Mouse (Mus musculus) CD4-positive, CD25-positive, alpha-beta regulatory T cell (primary cell): Measurements from ENCODE around the gene Tmem167b. TPM values are rescaled to one million over a fixed set of nuclear protein-coding genes. Genes with fewer than 3 reads are reported as not detected.

Experiments
- polyA plus RNA-seq: library from polyadenylated mRNA; unstranded; fragments of 100-300 nt; shearing (Covaris generic); gene quantifications from one replicate; pipeline ENCODE4 v1.2.1, GENCODE M21; 2017

Tmem167b gene
- 33.1 TPM for polyA plus RNA-seq

GRCm38 (mm10) chr3:108562133-108562730 lies at the start of gene Tmem167b:
Gene Tmem167b (minus strand): TSS chr3:108562466.

GRCm38 (mm10) chr3:108590786-108591529 lies 28.7 kb upstream of the Tmem167b start, which contains the start of gene Wdr47:
Gene Wdr47 (plus strand): TSS chr3:108591279.

GRCm38 (mm10) chr3:108571443-108572294 lies 9.4 kb upstream of the Tmem167b start, which contains the start of gene Taf13:
Gene Taf13 (plus strand): TSS chr3:108571698.

GRCm38 (mm10) chr3:108536517-108537260 lies 25.6 kb downstream of the Tmem167b start, which contains the start of gene 5330417C22Rik:
Gene 5330417C22Rik (minus strand): TSS chr3:108536536.

GRCm38 (mm10) chr3:108533951-108534350 lies 28.3 kb downstream of the Tmem167b start, which contains the start of gene 1700013F07Rik:
Gene 1700013F07Rik (plus strand): TSS chr3:108534150.

Other genes starting within 250 kb of the Tmem167b start
- not detected for gene Mybphl, start 197.6 kb downstream of the Tmem167b start, polyA plus RNA-seq
- gene Psrc1, start 178.6 kb downstream of the Tmem167b start, polyA plus RNA-seq = 2.4 TPM
- 1.2 TPM for gene Celsr2, start 146.9 kb downstream of the Tmem167b start, polyA plus RNA-seq
- 164 TPM for gene Sars, start 117.3 kb downstream of the Tmem167b start, polyA plus RNA-seq
- not detected for gene 1700013F07Rik, start 28.3 kb downstream of the Tmem167b start, polyA plus RNA-seq
- 0.16 TPM for gene 5330417C22Rik, start 25.9 kb downstream of the Tmem167b start, polyA plus RNA-seq
- 27.5 TPM for gene Taf13, start 9.2 kb upstream of the Tmem167b start, polyA plus RNA-seq
- gene Wdr47, start 28.8 kb upstream of the Tmem167b start, polyA plus RNA-seq = 12.3 TPM
- 61.3 TPM for gene Clcc1, start 91.4 kb upstream of the Tmem167b start, polyA plus RNA-seq
- 6.7 TPM for gene Gpsm2, start 159.8 kb upstream of the Tmem167b start, polyA plus RNA-seq
- 0.04 TPM for gene Aknad1, start 177.2 kb upstream of the Tmem167b start, polyA plus RNA-seq